Mouse (Mus musculus): ENCODE data around the gene Gm49340.

- TF ChIP-seq EP300 (optimal IDR thresholded peaks at IDR 0.05) = no peak
- TF ChIP-seq CTCF (IDR thresholded peaks at IDR 0.05; ENCODE audit: low read depth) = no peak
These were observed 13.6 kb upstream of the Gm49340 start for GRCm38 (mm10) chr11:73315961-73316360.

Data from stomach, postnatal 0 days (tissue).